Mouse (Mus musculus): ENCODE data around the gene Sema3g. TPM values are rescaled to one million over a fixed set of nuclear protein-coding genes. Genes with fewer than 3 reads are reported as not detected.
A peak's percentile ranks its signal among the peaks of the same experiment; 100 is the strongest.

Sema3g gene
- polyA plus RNA-seq, 1 experiment from 2014 or later: 0.80 TPM

DNA sequence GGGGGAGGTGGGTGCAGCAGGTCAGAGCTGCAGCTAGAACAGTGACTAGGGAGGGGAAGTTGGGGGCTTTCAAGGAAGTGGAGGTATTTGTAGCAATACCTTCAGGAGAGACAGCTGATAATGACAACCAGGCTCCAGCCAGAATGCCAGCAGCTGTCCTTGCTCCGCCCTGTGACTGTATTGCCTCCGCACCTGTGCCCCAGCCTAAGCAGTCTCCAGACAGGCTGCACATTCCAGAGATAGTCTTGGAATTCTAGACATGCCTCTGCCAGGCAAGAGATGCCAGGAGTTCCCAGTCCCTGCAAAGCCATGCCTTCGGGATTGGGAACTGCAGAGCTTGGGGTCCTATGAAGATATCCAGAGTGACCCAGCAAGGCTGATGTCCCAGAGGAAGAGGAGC, 5.2 kb upstream of the Sema3g start:
- no peaks in the 10 kb centered on the region for H3K36me3 ChIP-seq
- H3K4me2 ChIP-seq: no peak overlapping the region
- H3K27me3 ChIP-seq: no peaks in the 10 kb centered on the region
- H3K27ac ChIP-seq (replicated peaks): no peak overlapping the region
- peaks cover 10% of the 10 kb centered on the region for H3K4me1 ChIP-seq (replicated peaks)
- H3K9me3 ChIP-seq: no peaks in the 10 kb centered on the region
- no peak for ATAC-seq (ENCODE audit: low FRiP score, low read depth)
- 94% methylated on average over 3 of the region's 3 CpGs for WGBS
- no peak overlapping the region for H3K9ac ChIP-seq
- H3K4me3 ChIP-seq: no peak overlapping the region

GRCm38 (mm10) chr14:31213868-31214267, 3.8 kb upstream of the Sema3g start:
- no peaks in the 10 kb centered on the region for H3K27me3 ChIP-seq
- no peak overlapping the region for H3K9ac ChIP-seq
- 69% methylated on average over 8 of the region's 8 CpGs for WGBS
- no peaks in the 10 kb centered on the region for H3K36me3 ChIP-seq
- no peak overlapping the region for H3K4me2 ChIP-seq
- H3K27ac ChIP-seq (replicated peaks): no peak overlapping the region
- no peak for ATAC-seq (ENCODE audit: low FRiP score, low read depth)
- peaks cover 13% of the 10 kb centered on the region for H3K4me1 ChIP-seq (replicated peaks)
- no peaks in the 10 kb centered on the region for H3K9me3 ChIP-seq
- no peak overlapping the region for H3K4me3 ChIP-seq

DNA sequence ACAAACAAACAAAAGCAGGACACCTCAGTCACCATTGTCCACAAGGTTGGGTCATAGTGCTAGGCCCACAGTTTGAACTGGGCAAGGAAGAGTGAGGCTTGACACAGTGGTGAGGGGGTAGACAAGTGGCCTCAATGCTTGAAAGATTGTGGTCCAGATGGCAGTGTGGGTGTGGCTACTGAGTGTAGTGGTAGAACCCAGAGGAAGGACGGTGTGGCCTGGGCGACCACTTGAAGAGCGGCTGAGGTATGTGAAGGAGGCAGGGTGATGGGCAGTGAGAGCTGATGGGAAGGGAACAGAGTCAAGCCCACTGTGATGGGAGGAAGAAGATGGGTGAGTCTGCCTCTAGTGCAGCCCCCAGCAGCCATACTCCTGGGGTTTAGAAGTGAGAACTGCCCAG, 3.0 kb upstream of the Sema3g start:
- Histone ChIP-seq H3K27me3 (no peaks in the 10 kb centered on the region), H3K4me1 (replicated peaks) (peaks cover 13% of the 10 kb centered on the region), H3K27ac (replicated peaks) (no peak overlapping the region), H3K4me2 (no peak overlapping the region), H3K4me3 (no peak overlapping the region), H3K36me3 (no peaks in the 10 kb centered on the region), H3K9ac (no peak overlapping the region), H3K9me3 (no peaks in the 10 kb centered on the region)
- WGBS: 89% methylated on average over 3 of the region's 3 CpGs
- ATAC-seq (ENCODE audit: low FRiP score, low read depth): no peak

DNA sequence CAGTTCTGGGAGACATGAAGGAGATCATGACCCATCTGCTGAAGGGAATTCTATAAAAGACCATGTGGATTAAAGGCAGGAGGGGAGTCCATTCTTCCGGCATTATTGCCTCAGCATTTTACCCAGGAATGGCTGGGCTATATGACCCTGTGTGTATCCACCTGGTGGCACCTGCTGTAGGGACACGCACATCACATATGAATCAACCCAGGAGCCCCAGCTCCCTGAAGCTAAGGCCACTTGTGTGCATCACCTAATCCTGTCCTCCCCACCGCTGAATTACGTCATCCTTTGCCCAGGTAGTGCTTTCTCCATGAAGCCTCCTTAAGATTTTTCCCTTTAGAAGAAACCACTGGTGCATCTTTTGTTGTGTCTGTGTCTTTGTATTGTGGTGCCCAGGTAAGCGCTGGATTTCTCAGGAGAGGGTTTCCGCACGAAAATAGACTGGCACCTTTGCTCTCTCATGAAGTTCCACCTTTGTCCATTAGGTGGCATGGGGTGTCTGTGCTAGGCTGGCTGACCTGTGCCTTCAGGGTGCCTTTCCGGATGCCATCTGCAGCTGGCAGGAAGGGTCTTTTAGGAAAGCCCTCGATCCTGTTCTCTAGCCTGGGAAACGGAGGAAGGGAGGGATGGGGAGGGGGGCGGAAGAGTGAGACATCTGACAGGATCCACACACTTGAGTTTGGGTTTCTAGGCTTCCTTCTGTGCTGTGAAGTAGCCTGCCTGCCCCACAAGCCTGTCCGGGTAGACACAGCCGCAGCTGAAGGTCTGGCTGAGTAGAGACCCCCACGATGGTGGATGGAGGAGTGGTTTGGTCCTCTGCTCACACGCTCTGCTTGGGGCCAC, 2.3 kb upstream of the Sema3g start:
- Histone ChIP-seq H3K4me2 (peak overlapping the region; percentile 15; the same call in 1 of the 2 replicates), H3K9ac (no peak overlapping the region; the same call in 1 of the 2 replicates), H3K27ac (replicated peaks) (no peak overlapping the region), H3K36me3 (no peaks in the 10 kb centered on the region), H3K4me3 (no peak overlapping the region), H3K4me1 (replicated peaks) (peaks cover 13% of the 10 kb centered on the region), H3K9me3 (no peaks in the 10 kb centered on the region), H3K27me3 (no peaks in the 10 kb centered on the region)
- 34% methylated on average over 15 of the region's 15 CpGs for WGBS
- peak; percentile 77 for ATAC-seq (ENCODE audit: low FRiP score, low read depth)

GRCm38 (mm10) chr14:31216846-31217245, 814 bp upstream of the Sema3g start, which contains the start of gene Nisch:
Nisch (minus strand) TSS chr14:31216946.
- 67% methylated on average over 2 of the region's 2 CpGs for WGBS
- Histone ChIP-seq H3K9me3 (no peaks in the 10 kb centered on the region), H3K4me1 (replicated peaks) (peaks cover 13% of the 10 kb centered on the region), H3K27ac (replicated peaks) (no peak within 1 kb of the TSS; the same call in 1 of the 2 replicates), H3K4me2 (peak within 1 kb of the TSS; percentile 25), H3K36me3 (no peaks in the 10 kb centered on the region), H3K9ac (no peak within 1 kb of the TSS), H3K4me3 (no peak within 1 kb of the TSS), H3K27me3 (no peaks in the 10 kb centered on the region)
- ATAC-seq (ENCODE audit: low FRiP score, low read depth): no peak

- 46% methylated on average over 4 of the region's 4 CpGs for WGBS
- no peaks in the 10 kb centered on the region for H3K36me3 ChIP-seq
- H3K27ac ChIP-seq (replicated peaks): peak overlapping the region; percentile 42; the same call in 1 of the 2 replicates
- no peak overlapping the region for H3K4me3 ChIP-seq
- ATAC-seq (ENCODE audit: low FRiP score, low read depth): peak; percentile 70
- H3K9ac ChIP-seq: no peak overlapping the region
- H3K4me1 ChIP-seq (replicated peaks): no peaks in the 10 kb centered on the region; the same call in 1 of the 2 replicates
- no peaks in the 10 kb centered on the region for H3K9me3 ChIP-seq
- H3K4me2 ChIP-seq: no peak overlapping the region
- no peaks in the 10 kb centered on the region for H3K27me3 ChIP-seq
Observed at GRCm38 (mm10) chr14:31226978-31227377, 9.3 kb downstream of the Sema3g start.

DNA sequence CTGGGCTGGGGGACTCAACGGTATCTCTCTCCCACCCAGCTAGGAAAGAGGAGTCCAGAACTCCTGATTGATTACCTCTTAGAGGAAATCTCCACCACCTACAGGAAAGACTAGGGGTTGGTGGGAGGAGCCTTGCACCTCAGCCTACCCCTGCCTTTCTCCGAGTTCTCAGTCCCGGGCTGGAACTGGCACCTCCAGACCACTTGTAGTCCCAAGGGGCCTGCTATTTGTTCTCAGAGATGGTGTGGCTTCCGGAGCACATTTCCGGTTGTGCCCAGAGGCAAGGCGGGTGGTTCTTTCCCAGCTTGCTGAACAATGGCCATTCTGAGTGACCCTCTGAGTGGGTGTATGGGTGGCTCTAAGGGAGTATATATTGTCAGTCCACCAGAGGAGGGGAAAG, 10.6 kb downstream of the Sema3g start:
- H3K9me3 ChIP-seq: no peaks in the 10 kb centered on the region
- no peak overlapping the region for H3K9ac ChIP-seq
- H3K27ac ChIP-seq (replicated peaks): no peak overlapping the region
- no peaks in the 10 kb centered on the region; the same call in 1 of the 2 replicates for H3K4me1 ChIP-seq (replicated peaks)
- H3K36me3 ChIP-seq: no peaks in the 10 kb centered on the region
- no peaks in the 10 kb centered on the region for H3K27me3 ChIP-seq
- no peak overlapping the region for H3K4me3 ChIP-seq
- no peak overlapping the region for H3K4me2 ChIP-seq
- ATAC-seq (ENCODE audit: low FRiP score, low read depth): no peak
- WGBS: 72% methylated on average over 6 of the region's 6 CpGs

DNA sequence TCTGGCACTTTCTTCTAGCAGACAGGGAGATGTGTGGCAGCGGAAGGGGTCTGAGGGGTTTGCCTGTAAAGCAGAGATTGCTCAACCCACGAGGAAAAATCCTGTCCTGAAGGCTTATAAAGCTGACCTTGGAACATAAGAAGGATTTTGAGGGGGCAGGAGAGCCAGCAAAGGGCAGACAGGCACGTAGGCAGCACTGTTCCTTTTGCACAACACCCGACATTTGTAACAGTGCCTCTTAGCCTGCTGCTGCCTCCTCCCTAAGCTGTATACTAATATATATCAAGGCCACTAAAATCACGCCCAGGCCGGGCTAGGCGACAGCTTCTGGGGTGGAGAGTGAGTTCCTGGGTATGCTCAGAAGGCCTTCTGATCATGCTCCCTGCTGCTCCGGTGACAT, 12.8 kb downstream of the Sema3g start:
- no peak overlapping the region for H3K9ac ChIP-seq
- peaks cover 2% of the 10 kb centered on the region; the same call in 1 of the 2 replicates for H3K4me1 ChIP-seq (replicated peaks)
- no peak overlapping the region for H3K4me3 ChIP-seq
- H3K27ac ChIP-seq (replicated peaks): no peak overlapping the region
- no peaks in the 10 kb centered on the region for H3K9me3 ChIP-seq
- ATAC-seq (ENCODE audit: low FRiP score, low read depth): no peak
- WGBS: 76% methylated on average over 8 of the region's 8 CpGs
- no peaks in the 10 kb centered on the region for H3K27me3 ChIP-seq
- no peak overlapping the region for H3K4me2 ChIP-seq
- no peaks in the 10 kb centered on the region for H3K36me3 ChIP-seq

DNA sequence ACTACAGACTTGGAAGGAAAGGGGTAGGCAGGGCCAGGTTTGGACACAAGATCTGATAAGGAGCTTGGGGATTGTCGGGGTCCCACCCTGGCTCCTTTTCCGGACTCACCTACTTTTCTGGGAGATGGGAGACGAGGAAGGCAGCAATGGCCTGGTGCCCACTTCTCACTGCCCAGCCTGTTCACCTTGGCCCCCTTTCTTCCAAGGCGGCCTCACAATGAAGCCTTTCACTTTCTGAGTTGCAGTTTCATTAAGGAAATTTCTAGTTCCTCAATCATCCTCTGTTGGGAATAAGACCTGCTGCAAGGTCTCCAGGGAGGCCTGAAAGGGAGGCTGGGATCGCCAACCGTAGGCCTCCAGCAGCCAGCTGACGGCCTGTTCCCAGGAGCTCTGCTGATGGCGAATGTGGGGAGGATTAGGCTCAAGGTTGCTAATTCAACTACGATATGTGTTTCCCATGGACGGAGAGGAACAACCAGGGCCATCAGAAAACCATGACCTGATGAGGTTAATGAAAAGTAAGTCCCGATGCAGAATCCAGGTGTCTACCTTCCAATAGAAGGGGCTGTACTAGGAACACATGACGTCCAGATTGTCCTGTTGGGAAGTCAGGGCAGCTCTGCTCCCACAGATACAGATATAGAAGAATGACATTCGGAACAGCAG, 14.9 kb downstream of the Sema3g start:
- Histone ChIP-seq H3K9ac (no peak overlapping the region), H3K4me2 (no peak overlapping the region), H3K4me3 (no peak overlapping the region), H3K27ac (replicated peaks) (no peak overlapping the region), H3K36me3 (no peaks in the 10 kb centered on the region), H3K9me3 (no peaks in the 10 kb centered on the region), H3K27me3 (no peaks in the 10 kb centered on the region), H3K4me1 (replicated peaks) (0 out of 2 replicates have a peak, but pooled peaks cover 2% of the 10 kb centered on the region)
- ATAC-seq (ENCODE audit: low FRiP score, low read depth): no peak
- 86% methylated on average over 13 of the region's 13 CpGs for WGBS

GRCm38 (mm10) chr14:31233070-31233995, 15.7 kb downstream of the Sema3g start:
- 86% methylated on average over 14 of the region's 14 CpGs for WGBS
- no peak overlapping the region for H3K27ac ChIP-seq (replicated peaks)
- ATAC-seq (ENCODE audit: low FRiP score, low read depth): peak; percentile 47; the same call in 1 of the 2 replicates

DNA sequence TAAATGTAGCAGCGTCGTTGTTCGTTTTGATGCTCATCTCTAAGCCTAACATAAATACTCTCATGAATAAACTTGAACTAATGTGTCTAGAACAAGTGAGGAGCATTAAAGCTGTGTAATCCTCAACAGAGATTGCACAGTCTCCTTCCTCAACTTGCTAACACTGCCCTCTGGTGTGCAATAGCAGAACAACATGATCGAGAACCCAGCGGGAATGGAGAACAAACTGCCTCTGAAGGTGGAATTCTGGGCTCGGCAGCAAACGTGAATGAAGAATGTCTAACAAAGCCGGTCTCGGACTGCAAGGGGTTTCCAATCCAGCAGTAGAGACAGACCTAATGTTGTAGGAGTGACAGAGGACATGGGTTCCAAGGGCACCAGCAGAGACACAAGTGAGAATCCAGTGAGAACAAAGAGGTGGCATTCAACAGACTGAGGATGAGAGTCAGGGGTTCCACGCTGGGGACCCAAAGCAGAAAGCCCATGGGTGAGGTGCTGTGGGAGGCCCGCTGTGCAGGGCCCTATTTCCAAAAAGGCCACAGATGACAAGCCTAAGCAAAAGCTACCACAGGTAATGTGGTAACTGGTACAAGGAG, 16.4 kb downstream of the Sema3g start:
- 0 out of 2 replicates have a peak overlapping the region, but pooled peaks have one; percentile 27 for H3K4me2 ChIP-seq

More at GRCm38 (mm10) chr14:31233070-31233995, 15.7 kb downstream of the Sema3g start:
- Histone ChIP-seq H3K4me1 (replicated peaks) (0 out of 2 replicates have a peak, but pooled peaks cover 2% of the 10 kb centered on the region), H3K36me3 (no peaks in the 10 kb centered on the region), H3K4me2 (no peak overlapping the region), H3K4me3 (no peak overlapping the region), H3K9me3 (no peaks in the 10 kb centered on the region), H3K9ac (no peak overlapping the region), H3K27me3 (no peaks in the 10 kb centered on the region)

More for the DNA sequence above, 16.4 kb downstream of the Sema3g start:
- Histone ChIP-seq H3K4me1 (replicated peaks) (0 out of 2 replicates have a peak, but pooled peaks cover 2% of the 10 kb centered on the region), H3K27me3 (no peaks in the 10 kb centered on the region), H3K9ac (no peak overlapping the region), H3K27ac (replicated peaks) (no peak overlapping the region), H3K4me3 (no peak overlapping the region), H3K36me3 (no peaks in the 10 kb centered on the region), H3K9me3 (no peaks in the 10 kb centered on the region)
- ATAC-seq (ENCODE audit: low FRiP score, low read depth): 0 out of 2 replicates have a peak, but pooled peaks have one; percentile 48
- 21% methylated on average over 11 of the region's 11 CpGs for WGBS

Measured in hindbrain, embryonic 15.5 days (tissue).